Mouse (Mus musculus): ENCODE measurements around the gene Pard3b.

- TF ChIP-seq POLR2A (IDR thresholded peaks at IDR 0.05; ENCODE audit: low read depth, low read length) (no peak), CTCF (IDR thresholded peaks at IDR 0.05; ENCODE audit: extremely low read depth, insufficient read depth, insufficient read length, insufficient replicate concordance) (no peak)
Observed at GRCm38 (mm10) chr1:61711523-61711922, 72.9 kb downstream of the Pard3b start.

Measured in spleen, adult 2 months (tissue).